Mouse (Mus musculus) olfactory bulb, adult 2 months (tissue): ENCODE data around the gene Plxnd1.

Experiments used
- CTCF ChIP-seq: fragments of 200-500 bp; IDR thresholded peaks from 2 replicates; pipeline ENCODE4 v1.5.1; 2012; ENCODE audit warnings: low read depth, mild to moderate bottlenecking, low read length, moderate library complexity; ENCODE audit not compliant: insufficient read depth
- POLR2A ChIP-seq: fragments of 200-500 bp; IDR thresholded peaks from 2 replicates; pipeline ENCODE4 v1.6.1; 2012; ENCODE audit warnings: mild to moderate bottlenecking, low read depth, low read length, moderate library complexity; ENCODE audit not compliant: insufficient read depth

DNA sequence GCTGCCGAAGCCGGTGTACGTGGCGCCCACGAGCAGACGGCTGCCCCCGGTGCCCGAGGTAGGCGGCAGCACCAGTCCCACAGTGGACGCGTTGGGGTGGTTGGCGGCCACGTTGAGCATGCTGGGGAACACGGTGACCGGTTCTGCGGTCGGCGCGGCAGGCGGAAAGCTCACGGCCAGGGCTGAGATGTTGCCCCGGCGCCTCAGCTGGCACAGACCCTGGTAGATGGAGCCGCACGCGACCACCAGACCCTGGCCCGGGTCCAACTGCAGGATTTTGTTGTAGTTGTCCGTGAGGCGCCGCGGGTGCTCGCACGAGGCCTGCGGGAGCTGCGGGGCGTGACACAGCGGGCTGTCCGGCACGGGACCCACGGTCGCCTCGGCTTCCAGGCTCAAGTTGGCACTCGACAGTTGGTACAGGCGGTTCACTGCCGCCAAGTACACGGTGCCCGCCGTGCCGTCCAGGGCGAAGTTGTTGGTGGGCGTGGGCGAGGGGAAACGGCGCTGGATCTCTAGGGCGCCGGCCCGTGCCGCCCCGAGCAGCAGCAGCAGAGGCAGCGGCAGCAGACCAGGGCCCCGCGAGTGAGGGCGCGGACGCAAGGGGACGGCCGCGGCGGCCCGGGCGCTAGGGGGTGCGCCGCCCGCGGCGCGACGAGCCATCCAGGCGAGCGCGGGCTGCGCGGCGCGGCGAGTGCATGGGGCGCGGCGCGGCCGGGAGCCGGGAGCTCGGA is 494 bp downstream of the Plxnd1 start:
- TF ChIP-seq CTCF, result no peak
- no peak for TF ChIP-seq POLR2A
